Mouse (Mus musculus) CD4-positive, CD25-positive, alpha-beta regulatory T cell, adult 4 months (primary cell): Measurements from ENCODE around the gene Adgrg5. TPM values are rescaled to one million over a fixed set of nuclear protein-coding genes. Genes with fewer than 3 reads are reported as not detected.

Experiments used
- ATAC-seq: one replicate; pipeline ENCODE4 v1.8.0; 2017
- polyA plus RNA-seq, 2 experiments: library from polyadenylated mRNA; unstranded; fragments of 100-300 nt; shearing (Covaris generic); gene quantifications; one replicate each; pipeline ENCODE4 v1.2.1; 2017

The Adgrg5 gene
- polyA plus RNA-seq, 2 experiments from 2014 or later: 0.97 to 1.4 TPM

- ATAC-seq: no peak
Observed at GRCm38 (mm10) chr8:94917851-94918495, 5.5 kb upstream of the Adgrg5 start, which contains the start of gene Ccdc102a. Ccdc102a (minus strand) TSS chr8:94918098.

GRCm38 (mm10) chr8:94919256-94919655 is 4.2 kb upstream of the Adgrg5 start:
- peak; percentile 71 for ATAC-seq

DNA sequence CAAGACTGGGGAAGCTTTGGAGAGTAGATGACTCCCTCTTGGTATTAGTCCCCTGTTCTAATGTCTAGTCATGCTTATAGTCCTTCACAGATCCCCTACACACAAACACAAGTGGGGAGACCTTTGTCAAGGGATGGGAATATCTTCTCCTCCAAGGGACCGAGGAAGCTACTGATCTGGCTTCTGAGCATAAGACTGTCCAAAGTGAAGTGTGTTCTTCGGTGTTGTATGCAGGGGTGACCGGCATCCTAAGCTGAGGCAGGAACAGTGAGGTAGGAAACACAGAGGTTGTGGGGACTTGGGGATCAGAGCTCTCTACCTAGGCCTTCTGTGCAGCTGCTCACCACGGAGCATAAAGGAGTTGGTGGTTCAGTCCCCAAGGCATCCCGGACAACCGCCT is 1.3 kb upstream of the Adgrg5 start:
- no peak for ATAC-seq

- no peak for ATAC-seq
Observed at GRCm38 (mm10) chr8:94922602-94923001, 892 bp upstream of the Adgrg5 start.

GRCm38 (mm10) chr8:94928227-94928626 is 4.7 kb downstream of the Adgrg5 start:
- ATAC-seq: no peak

GRCm38 (mm10) chr8:94933918-94934317 is 10.4 kb downstream of the Adgrg5 start:
- no peak for ATAC-seq

DNA sequence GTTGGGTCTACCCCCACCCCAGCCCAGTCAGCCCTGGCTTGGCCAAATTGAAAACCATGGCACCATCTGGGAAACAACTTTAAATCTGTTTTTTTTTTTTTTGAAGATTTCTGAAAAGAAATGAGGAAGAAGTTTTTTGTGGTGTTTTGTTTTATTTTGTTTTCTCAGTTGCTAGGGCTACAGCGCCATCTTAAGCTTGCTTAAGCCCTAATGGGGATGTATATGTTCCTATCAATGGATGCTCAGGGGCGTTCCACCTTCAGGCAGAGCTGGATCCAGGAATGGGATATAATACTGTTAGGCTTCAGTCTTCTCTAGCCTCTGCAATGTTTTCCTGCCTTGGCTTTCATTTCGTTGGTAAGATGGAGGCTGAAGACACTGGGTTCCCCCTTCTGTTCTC is 11.7 kb downstream of the Adgrg5 start:
- ATAC-seq: no peak

- ATAC-seq: no peak
Observed at GRCm38 (mm10) chr8:94942566-94942965, 19.1 kb downstream of the Adgrg5 start.

- no peak for ATAC-seq
Observed at GRCm38 (mm10) chr8:94945185-94945584, 21.7 kb downstream of the Adgrg5 start.

- ATAC-seq: no peak
Observed at GRCm38 (mm10) chr8:94948421-94948820, 24.9 kb downstream of the Adgrg5 start.

DNA sequence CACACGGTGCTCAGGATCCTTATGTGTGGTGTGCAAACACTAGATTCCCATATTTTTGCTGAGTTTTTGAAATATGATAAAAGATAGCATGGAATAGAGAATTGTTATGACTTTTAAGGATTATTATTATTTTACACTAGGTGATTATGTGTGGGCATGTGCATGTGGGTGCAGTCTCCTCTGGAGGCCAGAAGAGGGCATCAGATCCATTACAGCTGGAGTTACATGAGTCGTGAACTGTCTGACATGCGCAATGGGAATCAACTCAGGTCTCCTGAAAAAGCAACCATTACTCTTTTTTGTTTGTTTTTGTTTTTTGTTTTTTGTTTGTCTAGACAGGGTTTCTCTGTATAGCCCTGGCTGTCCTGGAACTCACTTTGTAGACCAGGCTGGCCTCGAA is 25.5 kb downstream of the Adgrg5 start:
- ATAC-seq: no peak

- peak; percentile 58 for ATAC-seq
Observed at GRCm38 (mm10) chr8:94950046-94950445, 26.6 kb downstream of the Adgrg5 start.

GRCm38 (mm10) chr8:94950458-94950857 is 27.0 kb downstream of the Adgrg5 start:
- ATAC-seq: no peak

GRCm38 (mm10) chr8:94952086-94952485 is 28.6 kb downstream of the Adgrg5 start:
- no peak for ATAC-seq

DNA sequence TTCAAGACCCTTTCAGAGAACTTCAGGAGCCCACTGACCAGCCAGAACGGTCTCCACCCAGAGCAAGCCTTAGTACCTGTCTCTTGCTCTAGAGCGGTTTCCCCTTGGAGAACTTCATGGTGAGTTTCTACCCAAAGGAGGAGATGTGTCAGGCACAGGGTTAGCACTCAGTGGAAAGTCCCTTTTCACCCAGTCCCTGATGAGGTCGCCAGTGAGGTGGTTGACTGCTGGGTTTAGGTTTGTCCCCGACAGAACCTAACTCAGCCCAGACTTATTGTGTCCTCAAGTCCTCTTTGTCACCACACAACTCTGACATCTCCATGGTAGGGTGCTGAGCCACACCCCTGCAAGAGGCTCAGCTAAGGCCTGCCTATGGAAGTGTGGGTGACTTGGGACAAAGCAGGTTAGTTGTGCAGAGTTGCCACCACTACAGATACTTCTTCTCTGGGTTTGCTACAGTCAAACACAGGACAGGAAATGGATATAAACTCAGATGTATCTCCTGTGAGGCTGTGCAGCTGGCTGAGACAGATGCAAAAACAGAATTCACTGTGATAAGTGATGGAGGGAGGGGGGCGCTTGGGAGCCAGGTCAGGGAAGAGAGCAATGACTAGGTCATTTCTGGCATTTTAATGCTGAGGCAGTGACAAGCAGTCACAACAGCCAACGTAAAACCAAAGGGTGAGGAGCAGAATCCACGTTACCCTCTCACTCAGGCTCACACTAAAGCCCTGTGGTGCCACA is 30.3 kb downstream of the Adgrg5 start:
- peak; percentile 65 for ATAC-seq

DNA sequence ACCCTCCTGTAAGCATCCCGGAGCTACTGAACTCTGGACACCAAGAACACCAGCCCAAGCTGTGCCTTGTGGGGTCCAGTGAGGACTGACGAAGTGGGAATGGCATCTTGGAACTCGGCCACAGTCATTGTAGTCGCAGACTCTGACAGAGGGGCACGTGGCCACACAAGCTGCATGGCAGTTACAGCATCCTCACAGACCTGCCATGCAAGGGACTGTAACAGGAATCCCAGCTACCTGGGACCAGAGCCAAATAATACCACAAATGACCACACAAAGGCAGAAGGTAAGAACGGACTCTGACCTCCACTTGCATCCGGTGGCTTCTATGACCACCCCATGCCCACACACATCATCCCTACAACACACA is 30.9 kb downstream of the Adgrg5 start:
- no peak for ATAC-seq

- ATAC-seq: no peak
Observed at GRCm38 (mm10) chr8:94954921-94955758, 31.6 kb downstream of the Adgrg5 start.

GRCm38 (mm10) chr8:94956078-94956574 is 32.6 kb downstream of the Adgrg5 start:
- ATAC-seq: no peak

GRCm38 (mm10) chr8:94962201-94962600 is 38.7 kb downstream of the Adgrg5 start:
- no peak for ATAC-seq

DNA sequence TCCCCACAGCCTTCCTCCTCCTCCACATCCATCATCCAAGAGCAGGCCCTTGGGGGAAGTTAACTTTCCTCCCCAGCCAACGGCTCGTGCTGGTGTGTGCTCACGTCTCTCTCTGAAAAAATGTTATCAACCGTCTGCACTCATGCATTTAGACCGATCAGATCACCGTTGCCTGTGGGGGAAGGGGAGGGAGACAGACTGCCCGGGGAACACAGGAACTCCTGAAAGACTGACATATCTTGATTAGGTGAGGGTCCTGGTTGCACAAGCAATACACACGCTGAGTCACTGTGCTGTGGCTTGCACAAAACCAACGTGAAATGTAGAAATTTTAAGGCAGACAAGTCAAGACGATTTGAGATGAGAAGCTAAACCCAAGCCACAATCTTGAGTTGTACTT is 41.3 kb downstream of the Adgrg5 start:
- no peak for ATAC-seq

- ATAC-seq: peak; percentile 63
Observed at GRCm38 (mm10) chr8:94966578-94966977, 43.1 kb downstream of the Adgrg5 start.

DNA sequence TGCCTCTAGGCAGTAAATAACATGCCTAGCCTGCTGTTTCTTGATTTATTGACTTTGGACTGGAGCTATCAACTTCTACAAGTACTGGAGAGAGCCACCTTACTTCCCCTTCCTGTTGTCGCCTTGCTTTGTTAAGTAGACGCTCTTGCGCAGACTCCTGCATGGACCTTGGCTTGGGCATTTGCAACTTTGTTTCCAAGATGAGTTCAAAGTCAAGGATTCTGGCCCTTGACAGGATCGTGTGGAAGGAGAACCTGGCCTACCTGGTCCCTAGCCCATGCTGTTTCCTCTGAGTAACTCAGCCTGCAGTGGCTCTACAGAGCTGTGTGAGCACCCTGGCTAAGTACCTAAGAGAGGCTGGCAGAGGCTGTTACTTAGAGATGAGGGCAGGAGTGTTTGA is 43.6 kb downstream of the Adgrg5 start:
- no peak for ATAC-seq

DNA sequence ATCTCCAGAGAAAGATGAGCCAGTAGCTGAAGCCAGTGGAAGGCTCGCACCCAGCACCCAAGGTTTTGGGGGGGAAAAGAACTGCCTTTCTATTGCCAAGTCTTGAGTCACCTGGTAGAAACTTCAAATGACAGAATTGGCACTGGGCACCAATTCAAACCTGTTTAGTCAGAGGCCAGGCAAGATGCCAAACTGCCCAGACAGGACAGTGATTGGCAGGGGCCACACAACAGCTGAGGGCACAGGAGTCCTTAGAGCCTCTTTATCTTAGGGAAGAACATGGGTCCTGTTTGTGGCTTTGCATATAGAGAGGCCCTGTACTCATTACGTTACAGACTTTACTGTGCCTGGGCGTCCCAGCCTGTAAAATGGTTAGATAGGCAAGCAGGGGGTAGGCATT is 44.1 kb downstream of the Adgrg5 start:
- no peak for ATAC-seq
